Mouse (Mus musculus) B cell, adult (primary cell): ENCODE results near the gene Dcpp2. TPM values are rescaled to one million over a fixed set of nuclear protein-coding genes. Genes with fewer than 3 reads are reported as not detected.

Experiments used
- total RNA-seq: library from RNA; stranded (reverse); gene quantifications from 4 replicates; pipeline ENCODE4 v1.2.4, GENCODE M21; 2023; ENCODE audit not compliant: inconsistent age

Dcpp2 gene
- total RNA-seq: not detected in 4 replicates

GRCm38 (mm10) chr17:23880576-23880975 lies at the start of gene Dcpp2, which contains the start of gene Dcpp1:
Gene Dcpp2, plus strand, starts transcription at chr17:23880880.
Gene Dcpp1, plus strand, starts transcription at chr17:23880876.

GRCm38 (mm10) chr17:23836006-23836575 lies 44.6 kb upstream of the Dcpp2 start, which contains the start of gene Prss33:
Gene Prss33, minus strand, starts transcription at chr17:23836056.

GRCm38 (mm10) chr17:23843812-23844273 lies 36.8 kb upstream of the Dcpp2 start, which contains the start of the genes Prss32 and Prss41:
Gene Prss32, plus strand, starts transcription at chr17:23843855.
Gene Prss41, minus strand, starts transcription at chr17:23844172.

GRCm38 (mm10) chr17:23867756-23868155 lies 12.9 kb upstream of the Dcpp2 start, which contains the start of gene Prss21:
Gene Prss21, plus strand, starts transcription at chr17:23868056.

GRCm38 (mm10) chr17:23917158-23917557 lies 36.5 kb downstream of the Dcpp2 start, which contains the start of gene Dcpp3:
Gene Dcpp3, plus strand, starts transcription at chr17:23917458.

GRCm38 (mm10) chr17:23941372-23941771 lies 60.7 kb downstream of the Dcpp2 start, which contains the start of gene Sbp:
Gene Sbp, plus strand, starts transcription at chr17:23941672.

Other genes starting within 250 kb of the Dcpp2 start
- not detected in 4 replicates for gene Mmp25, start 235.6 kb upstream of the Dcpp2 start, total RNA-seq
- gene Bicdl2, start 220.4 kb upstream of the Dcpp2 start, total RNA-seq: not detected in 4 replicates
- 36.1 to 48.9 TPM (median 40.8 TPM) in 4 replicates for gene Hcfc1r1, start 207.3 kb upstream of the Dcpp2 start, total RNA-seq
- 23.9 to 33.5 TPM (median 27.0 TPM) in 4 replicates for gene Thoc6, start 207.0 kb upstream of the Dcpp2 start, total RNA-seq
- gene Tnfrsf12a, start 203.4 kb upstream of the Dcpp2 start, total RNA-seq: 8.7 to 13.8 TPM (median 11.7 TPM) in 4 replicates
- not detected in 4 replicates for gene Cldn6, start 201.6 kb upstream of the Dcpp2 start, total RNA-seq
- gene Cldn9, start 196.9 kb upstream of the Dcpp2 start, total RNA-seq: not detected in 4 replicates
- gene 1520401A03Rik, start 158.1 kb upstream of the Dcpp2 start, total RNA-seq: not detected in 4 replicates
- gene Pkmyt1, start 154.5 kb upstream of the Dcpp2 start, total RNA-seq: 32.8 to 35.4 TPM (median 33.4 TPM) in 4 replicates
- gene Paqr4, start 140.0 kb upstream of the Dcpp2 start, total RNA-seq: 0.27 to 0.67 TPM (median 0.48 TPM) in 4 replicates
- gene Kremen2, start 135.0 kb upstream of the Dcpp2 start, total RNA-seq: not detected in 4 replicates
- 24.2 to 32.5 TPM (median 29.5 TPM) in 4 replicates for gene Flywch1, start 109.3 kb upstream of the Dcpp2 start, total RNA-seq
- 0.81 TPM in 1 of 4 replicates, not detected in the others for gene Flywch2, start 94.8 kb upstream of the Dcpp2 start, total RNA-seq
- 1,187 to 1,326 TPM (median 1,293 TPM) in 4 replicates for gene Srrm2, start 90.3 kb upstream of the Dcpp2 start, total RNA-seq
- 159 to 201 TPM (median 175 TPM) in 4 replicates for gene Elob, start 51.7 kb upstream of the Dcpp2 start, total RNA-seq
- not detected in 4 replicates for gene Prss33, start 44.8 kb upstream of the Dcpp2 start, total RNA-seq
- gene Prss32, start 37.0 kb upstream of the Dcpp2 start, total RNA-seq: not detected in 4 replicates
- gene Prss41, start 36.7 kb upstream of the Dcpp2 start, total RNA-seq: 0.69 TPM in 1 of 4 replicates, not detected in the others
- gene Prss21, start 12.8 kb upstream of the Dcpp2 start, total RNA-seq: not detected in 4 replicates
- gene Dcpp1, start within 50 bp of the Dcpp2 start, total RNA-seq: not detected in 4 replicates
- gene Dcpp3, start 36.6 kb downstream of the Dcpp2 start, total RNA-seq: not detected in 4 replicates
- gene Sbp, start 60.8 kb downstream of the Dcpp2 start, total RNA-seq: not detected in 4 replicates
- gene Sbpl, start 74.4 kb downstream of the Dcpp2 start, total RNA-seq: not detected in 4 replicates
- gene Prss30, start 99.7 kb downstream of the Dcpp2 start, total RNA-seq: not detected in 4 replicates
- not detected in 4 replicates for gene Prss22, start 117.2 kb downstream of the Dcpp2 start, total RNA-seq
- not detected in 4 replicates for gene Prss27, start 157.3 kb downstream of the Dcpp2 start, total RNA-seq
- 28.2 to 33.1 TPM (median 30.9 TPM) in 4 replicates for gene Kctd5, start 192.6 kb downstream of the Dcpp2 start, total RNA-seq